Mouse (Mus musculus) adrenal gland, postnatal 36 days (tissue): Measurements from ENCODE around the gene Rab31. TPM values are rescaled to one million over a fixed set of nuclear protein-coding genes. Genes with fewer than 3 reads are reported as not detected.

Experiments used
- DNase-seq, 2 experiments: peaks; one replicate each; pipeline ENCODE4 v3.0.0; 2021; ENCODE audit warnings: mixed read lengths in 1 of 2
- total RNA-seq, 2 experiments: library from RNA; stranded (reverse); gene quantifications; 2 replicates each; pipeline ENCODE4 v1.2.3; 2021

The Rab31 gene
- total RNA-seq, 2 experiments from 2014 or later, result 40.9 to 50.1 TPM

DNA sequence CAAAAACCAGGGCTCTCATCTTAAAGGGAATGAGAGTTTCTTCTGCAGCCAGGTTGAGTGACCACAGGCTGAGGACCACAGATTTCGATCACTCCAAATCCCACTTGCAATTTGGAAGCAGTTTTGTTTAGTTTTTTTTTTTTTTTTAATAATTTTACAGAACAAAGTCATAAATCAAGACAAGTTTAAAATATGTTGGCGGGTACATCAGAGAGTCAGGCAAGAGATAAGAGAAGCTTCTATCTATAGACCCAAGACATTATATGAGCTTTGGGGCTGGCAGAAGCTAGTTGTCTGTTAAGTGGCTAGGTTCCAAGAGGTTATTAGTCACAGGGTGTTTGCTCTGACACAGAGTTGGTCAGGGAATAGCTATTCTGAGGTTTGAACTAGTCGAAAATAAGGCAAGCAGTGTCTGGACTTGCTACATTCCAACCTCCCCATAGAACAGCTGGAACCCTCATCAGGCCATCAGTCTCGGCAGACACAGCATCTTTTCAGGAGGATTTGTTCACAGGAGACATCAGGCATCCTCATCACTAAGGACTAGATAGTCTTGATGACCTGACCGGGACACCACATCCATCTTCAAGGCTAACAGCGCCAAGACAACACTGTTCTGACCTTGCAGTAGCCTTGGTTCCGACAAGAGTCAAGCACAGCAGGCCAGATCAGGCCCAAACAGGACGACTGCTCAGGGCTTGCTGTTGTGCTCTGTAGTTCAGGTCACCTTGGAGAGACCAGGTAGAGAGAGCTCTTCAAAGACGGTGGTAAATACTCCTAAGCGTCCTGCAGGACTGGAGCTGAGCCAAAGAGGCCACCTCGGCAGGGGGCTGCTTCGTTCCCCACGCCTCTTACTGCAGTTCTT is 68.8 kb downstream of the Rab31 start:
- DNase-seq, result no peak

DNA sequence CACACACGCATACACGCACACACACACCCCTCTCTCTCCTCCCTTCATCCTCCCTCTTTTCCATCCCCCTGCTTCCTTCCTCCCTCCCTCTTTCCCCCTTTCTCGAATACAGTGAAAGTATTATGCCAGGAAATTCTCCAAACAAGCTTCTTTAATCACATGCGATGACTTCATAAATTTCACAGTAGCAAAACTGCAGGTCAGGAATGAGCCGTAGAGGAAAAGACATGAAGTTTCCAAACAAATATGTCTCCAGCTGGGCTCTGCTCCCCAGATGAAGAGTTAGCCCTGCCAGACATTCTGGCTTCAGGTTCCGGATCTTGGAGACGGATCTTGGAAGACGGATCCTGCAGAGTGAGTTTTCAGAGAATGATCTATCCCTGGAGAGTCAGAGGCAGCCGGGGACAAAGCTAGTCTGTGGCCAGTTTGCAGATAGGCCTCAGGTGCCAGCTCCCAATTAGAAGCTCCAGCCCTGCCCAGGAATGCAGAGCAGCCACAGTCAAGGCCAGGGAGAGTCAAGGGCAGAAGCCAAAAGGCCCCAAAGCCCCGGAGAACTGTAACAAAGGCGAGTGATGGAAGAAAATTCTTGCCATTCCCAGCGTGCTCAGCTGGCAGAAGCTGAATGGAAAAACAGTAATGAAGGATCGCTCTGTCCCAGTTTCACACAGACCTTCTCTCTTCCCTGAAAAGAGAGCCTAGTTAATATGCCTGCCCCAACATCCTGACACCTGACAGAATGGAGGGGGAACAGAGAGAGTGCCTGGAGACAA is 70.6 kb downstream of the Rab31 start:
- DNase-seq, result peak; percentile 60 to 66

DNA sequence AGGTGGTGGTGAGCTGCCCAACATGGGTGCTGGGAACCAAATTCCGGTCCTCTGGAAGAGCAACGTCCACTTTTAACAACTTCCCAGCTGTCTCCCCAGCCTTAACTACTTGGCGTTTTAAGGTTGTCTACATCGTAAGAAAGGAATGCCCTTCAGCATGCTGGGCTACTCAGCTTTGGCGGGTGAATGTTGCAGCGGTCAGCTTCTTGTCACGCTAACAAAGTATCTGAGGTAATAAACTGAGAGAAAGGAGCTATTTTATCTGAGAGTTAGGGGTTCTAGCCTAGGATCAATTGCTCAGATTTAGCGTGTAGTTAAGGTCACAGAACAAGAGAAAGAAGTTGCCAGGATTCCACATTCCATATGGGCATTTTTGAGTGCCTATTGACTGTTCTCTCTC is 71.2 kb downstream of the Rab31 start:
- no peak for DNase-seq

DNA sequence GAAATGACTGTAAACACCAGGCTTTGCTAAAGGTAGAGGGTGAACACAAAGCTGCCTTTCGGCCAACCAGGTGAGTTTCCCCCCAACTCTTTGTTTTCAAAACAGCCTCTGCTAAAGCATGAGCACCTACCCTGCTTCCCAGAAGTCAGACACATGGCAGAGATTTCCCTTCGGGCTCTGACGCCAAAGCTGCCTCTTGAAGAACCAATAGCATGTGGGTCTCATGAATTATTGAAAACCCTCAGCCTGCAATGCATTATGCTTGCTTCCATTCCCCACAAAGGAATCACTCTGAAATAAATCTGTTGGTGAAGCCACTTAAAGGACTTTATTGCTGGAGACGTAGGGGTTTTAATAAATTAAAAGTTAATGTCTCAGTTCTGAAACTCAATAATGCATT is 72.5 kb downstream of the Rab31 start:
- DNase-seq, result no peak

DNA sequence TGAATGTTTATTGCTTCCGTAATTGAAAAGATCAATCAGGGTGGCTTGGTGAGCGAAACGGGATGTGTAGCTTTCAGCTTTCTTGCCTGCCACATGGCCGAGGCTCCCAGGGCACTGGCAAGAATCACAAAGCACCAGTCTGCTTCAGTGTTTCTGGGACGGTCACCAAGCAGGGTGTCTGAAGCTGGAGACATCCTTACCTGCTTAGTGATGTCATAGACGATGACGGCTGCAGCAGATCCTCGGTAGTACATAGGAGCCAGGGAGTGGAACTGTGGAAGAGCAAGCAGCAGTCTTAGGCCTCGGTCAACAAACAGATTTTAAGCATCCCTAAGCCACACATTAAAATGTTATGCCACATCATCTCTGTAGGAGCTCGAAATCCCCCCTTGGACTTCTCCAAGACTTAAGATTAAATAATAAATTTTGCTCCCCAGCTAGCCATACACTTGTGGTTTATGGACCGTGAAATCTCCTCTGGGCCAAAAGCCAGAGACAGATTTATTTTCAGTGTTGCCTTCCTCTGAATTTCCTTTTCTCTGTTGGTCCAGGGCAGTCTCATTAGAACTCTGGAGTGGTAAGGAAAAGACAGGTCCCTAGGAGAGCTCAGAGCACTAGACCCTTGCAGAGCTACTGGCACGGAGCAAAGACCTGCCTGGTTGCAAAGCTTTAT is 74.6 kb downstream of the Rab31 start:
- no peak for DNase-seq

DNA sequence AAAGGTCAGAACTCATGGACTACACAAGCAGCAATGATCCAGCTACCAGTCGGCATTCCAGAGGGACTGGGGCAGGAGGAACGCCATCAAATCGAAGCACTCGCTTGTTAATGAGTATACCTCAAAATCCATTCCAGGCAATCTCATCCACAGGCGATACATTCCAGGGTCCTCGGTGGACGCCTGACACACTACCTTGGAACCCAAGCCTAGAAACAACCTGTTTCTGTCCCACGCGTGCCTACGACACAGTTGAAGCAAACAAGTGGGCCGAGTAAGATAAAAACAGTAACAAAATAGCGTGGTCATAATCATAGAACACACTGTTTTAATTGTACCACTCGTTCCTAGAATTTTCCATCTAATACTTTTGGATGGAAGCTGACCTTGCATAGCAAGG is 75.6 kb downstream of the Rab31 start:
- no peak for DNase-seq

DNA sequence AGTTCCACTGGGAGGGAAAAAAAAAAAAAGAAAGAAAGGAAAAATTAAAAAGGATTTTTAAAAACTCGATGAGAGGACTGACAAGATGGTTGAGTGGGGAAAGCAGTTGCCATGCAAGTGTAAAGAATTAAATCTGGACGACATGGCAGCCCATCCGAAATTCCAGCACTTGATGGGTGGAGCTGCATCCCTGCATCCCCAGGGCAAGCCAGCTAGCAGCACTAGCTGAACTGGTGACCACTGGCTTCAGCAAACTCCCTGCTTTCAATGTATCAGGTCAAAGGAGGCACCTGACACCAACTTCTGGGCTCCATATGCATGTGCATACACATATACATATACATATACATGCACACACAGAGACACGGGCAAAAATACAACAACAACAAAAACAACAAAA is 80.3 kb downstream of the Rab31 start:
- DNase-seq, result no peak

DNA sequence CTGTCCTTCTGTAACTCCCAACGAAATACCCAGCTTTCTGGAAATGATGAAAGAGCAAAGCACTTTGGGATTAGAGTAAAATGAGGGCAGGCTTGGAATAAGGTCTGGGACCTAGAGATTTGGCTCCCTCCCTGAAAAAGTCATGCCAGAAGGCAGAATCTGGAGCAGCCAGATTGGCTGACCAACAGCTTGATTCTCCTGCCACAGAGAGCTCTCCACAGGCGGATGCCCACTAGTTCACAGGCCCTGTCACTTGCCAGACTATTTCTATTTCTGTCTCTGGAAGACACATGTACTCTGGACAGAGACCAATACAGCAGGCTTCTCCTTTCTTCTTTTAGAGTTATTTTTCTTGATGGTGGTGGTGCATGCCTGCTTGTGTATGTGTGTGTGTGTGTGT is 88.8 kb downstream of the Rab31 start:
- DNase-seq, result no peak

DNA sequence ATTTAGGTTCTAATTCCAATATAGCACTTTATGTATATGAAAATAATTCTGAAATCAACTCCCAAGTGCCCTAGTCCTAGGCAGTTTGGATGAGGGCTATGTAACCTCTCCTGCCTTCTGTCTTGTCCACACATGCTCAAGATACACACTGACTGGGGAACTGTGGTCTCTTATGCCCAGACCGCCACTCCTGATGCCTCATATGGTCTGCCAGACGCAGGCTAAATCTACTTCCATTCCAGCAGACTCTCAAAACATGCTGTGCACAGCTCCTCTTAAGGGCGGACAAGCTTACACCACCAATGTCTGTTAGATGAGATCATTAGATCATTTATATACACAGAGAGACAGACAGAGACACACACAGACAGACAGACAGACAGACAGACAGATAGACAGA is 89.2 kb downstream of the Rab31 start:
- no peak for DNase-seq

DNA sequence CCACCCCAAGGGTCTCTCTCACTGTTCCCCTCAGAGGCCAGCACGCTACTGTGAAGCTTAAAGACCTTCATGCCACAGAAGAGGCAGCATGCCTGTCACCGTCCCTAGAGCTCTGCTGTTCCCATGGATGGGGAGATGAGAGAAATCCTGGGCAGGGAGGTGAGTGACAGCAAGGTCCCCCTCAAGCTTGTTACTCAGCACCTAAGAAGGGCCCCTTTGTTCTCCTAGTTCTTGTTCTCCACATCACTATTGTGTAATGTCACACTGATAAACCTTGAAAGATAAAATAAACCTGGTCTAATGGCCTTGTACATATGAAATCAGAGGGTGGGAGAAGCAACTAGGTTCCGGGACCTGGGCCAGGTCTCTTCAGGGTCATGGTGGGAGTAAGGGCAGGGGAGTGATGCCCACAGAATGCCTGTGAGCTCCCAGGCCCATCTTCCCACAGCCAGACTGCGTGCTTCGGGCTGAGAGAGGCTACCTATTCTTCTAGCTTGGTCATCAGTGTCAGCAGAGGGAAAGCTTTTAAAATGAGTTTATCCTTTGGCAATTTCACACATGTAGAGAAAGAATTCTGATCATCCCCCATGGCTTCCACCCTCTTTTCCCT is 90.4 kb downstream of the Rab31 start:
- no peak for DNase-seq

DNA sequence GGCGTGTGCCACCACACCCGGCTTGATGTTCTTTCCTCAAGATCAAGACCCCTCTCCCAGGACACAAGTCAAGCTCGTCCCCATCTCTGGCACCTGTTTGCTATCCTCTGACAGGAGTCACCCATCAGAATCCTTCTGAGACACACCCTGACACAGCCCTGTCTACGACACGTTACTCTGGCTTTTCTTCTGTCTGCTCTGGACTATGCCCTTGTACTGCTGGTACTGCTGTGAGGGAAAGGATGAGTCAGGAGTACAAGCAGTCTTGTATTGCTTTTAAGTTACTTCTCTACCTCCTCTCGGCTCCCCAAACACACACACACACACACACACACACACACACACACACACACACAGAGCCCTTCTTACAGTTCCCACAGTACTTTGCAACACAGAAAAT is 91.0 kb downstream of the Rab31 start:
- DNase-seq, result peak; percentile 14 to 30

DNA sequence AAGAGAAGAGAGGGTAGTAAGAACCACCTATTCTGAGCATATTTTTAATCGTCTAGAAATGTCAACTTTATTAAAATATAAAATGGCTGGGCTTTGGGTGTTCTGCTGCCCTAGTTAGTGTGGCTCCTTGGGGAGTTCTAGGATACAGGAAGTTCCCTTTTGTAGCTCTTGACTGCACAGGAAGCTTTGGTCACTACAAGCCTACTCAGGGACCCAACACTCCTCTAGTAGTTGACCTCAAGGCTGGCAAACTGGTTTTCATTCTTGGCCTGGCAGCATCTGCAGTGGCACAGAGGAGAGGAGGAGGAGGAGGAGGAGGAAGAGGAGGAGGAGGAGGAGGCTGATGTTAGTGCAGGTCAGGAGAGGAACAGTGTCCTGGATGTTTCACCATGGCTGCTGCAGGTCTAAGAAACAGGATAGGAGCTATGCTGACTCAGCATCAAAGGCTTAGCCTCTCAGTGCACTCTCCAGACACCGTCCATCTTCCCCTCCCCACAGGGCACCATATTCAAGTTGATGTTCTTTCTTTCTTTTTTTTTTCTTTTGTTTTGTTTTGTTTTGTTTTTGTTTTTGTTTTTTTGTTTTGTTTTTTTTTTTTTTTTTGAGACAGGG is 91.6 kb downstream of the Rab31 start:
- DNase-seq, result no peak

DNA sequence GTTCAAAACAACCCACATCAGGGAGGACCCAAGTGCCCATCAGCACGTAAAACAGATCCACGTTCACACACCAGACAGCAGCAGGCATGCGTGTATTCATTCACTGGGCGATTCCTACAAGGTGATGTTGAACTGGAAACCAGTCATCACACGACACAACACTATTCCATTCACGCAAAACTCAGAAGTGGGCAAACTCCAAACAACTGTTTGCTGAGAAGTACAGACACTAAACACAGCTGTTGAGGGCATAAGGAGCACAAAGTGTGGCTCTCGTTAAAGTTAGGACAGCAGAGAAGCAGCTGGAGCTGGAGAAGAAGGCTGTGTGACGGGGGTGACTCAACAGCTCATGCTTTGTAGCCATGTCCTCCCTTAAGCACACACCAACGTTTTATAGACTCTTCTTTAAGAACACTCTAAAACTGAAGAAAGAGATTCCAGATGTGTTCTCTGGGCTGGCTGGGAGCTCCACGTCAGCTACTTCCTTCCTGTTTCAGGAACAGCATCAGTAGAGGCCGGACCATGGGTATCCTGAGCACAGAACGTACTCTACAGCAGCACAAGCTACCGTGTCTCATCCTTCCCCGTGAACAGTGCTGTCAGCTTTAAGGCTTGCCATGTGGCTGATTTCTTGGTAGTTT is 92.6 kb downstream of the Rab31 start:
- DNase-seq, result no peak

DNA sequence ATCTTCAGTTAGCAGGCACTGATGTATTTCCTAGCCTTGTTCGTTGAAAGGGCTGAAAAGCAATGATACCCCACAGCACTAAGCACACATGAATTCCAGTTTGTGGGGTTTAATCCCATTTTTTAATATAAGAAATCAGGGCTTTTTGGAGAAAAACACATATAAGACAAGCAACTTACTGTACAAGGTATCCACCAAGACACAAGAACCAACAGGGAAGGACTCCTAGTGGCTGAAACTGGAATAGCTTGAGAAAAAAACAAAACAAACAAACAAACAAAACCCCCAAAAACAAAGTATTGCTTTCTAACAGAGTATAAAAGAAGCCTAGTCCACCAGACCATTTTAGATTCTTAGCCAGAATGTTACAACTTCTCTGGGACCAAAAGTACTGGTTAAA is 94.8 kb downstream of the Rab31 start:
- no peak for DNase-seq

DNA sequence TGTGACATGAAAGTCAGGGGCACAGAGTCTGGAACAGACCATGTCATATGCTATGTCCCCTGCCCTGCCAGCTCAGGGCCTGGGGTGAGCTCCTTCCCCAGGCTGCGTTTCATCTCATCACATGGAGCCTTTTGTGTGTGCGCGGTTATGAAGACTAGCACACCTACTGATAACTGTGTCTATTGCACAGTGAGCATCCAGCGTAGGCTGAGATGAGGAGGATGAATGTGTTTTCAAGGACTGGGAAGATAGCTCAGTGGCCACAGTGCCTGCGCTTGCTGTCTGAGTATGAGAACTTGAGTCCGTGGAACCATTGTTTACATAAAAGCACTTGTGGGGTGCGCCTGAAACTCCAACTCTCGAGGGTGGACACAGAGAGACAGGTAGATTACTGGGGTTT is 96.0 kb downstream of the Rab31 start:
- DNase-seq, result no peak

DNA sequence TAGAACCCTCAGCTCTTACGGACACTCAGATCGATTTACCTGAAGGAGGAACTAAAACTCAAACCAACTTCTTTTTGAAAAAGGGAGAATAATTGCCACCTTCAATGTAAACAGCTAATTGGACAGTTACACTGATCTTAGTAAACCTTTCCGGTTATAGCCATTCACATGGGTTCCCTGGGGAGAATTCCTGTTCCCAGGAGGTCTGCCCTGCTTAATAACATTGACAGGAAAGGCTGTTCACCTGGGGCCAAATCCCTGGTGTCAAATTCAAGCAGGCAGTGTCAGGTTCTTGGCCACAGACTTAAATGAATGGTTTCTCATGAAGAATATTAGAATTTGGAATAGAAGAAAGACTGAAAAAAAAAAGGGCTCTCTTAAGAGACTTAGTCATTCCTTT is 96.6 kb downstream of the Rab31 start:
- DNase-seq, result no peak

DNA sequence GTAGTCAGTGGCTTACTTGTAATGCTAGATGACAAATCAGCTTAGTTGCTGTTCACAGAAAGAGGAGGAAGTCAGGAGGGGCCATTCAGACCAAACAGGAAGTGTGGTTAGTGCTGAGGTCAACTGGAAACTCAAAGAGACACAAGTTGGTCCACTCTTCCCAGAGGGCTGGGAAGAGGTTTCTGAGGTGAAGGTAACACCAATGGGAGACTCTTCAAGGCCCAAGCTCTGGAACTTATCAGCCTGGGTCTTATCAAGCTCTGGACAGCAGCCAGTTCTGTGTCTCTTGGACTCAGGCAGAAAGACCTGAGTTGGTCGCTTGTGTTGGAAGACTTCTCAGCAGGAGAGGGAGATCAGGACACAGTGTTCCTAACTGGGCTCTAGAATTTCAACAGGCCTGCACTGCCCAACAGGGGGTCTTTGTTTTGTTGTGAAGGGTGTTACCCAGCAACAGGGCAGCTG is 97.8 kb downstream of the Rab31 start:
- DNase-seq, result peak in 1 of 2 experiments; percentile 22

DNA sequence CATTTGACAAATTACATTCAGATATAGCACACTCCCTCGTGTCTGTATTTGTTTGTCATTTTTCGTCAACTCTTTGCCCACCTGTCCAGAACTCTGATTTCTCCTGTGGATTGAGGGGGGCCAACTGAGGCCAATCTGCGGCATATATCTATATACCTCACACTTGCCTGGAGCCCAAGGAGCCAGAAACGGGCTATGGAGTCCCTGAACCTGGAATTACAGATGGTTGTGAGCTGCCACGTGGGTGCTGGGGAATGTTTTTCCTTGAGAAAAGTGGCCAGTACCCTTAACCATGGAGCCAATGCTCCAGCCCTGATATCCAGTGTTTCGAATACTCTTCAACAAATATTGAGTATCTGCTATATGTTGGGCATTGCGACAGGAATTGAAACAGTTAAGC is 99.6 kb downstream of the Rab31 start:
- DNase-seq, result no peak

DNA sequence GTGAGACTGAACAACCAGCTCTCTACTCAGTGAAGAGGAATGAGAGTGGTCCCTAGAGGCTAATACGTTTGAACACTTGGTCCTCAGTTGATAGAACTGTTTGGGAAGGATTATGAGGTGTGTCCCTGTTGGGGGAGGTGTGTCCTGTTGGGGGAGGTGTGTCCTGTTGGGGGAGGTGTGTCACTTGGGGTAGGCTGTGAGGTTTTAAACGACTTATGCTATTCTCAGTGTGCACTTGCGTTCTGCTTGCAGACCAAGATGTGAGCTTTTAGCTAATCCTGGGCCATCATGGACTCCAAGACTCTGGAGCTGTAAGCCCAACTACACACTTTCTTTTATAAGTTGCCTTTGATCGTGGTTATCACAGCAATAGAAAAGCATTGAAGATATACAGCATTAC is 103.5 kb downstream of the Rab31 start:
- DNase-seq, result no peak

DNA sequence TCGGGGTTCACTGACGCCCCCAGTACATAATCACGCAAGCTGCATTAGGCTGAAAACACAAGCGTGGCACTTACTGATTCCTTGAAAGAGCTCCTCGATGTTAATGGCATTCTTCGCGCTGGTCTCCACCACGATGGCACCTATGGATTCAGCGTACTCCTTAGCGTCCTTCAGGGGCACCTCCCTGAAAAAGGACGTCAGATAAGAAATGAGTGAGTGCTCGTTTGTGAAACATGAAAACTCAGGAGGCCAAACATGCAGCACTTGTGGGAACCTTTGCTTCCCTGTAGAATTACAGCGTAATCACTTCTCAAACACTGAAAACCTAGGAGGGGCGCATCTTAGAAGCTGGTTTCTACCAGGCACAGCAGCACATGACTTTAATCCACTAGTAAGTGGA is 104.8 kb downstream of the Rab31 start:
- DNase-seq, result no peak

DNA sequence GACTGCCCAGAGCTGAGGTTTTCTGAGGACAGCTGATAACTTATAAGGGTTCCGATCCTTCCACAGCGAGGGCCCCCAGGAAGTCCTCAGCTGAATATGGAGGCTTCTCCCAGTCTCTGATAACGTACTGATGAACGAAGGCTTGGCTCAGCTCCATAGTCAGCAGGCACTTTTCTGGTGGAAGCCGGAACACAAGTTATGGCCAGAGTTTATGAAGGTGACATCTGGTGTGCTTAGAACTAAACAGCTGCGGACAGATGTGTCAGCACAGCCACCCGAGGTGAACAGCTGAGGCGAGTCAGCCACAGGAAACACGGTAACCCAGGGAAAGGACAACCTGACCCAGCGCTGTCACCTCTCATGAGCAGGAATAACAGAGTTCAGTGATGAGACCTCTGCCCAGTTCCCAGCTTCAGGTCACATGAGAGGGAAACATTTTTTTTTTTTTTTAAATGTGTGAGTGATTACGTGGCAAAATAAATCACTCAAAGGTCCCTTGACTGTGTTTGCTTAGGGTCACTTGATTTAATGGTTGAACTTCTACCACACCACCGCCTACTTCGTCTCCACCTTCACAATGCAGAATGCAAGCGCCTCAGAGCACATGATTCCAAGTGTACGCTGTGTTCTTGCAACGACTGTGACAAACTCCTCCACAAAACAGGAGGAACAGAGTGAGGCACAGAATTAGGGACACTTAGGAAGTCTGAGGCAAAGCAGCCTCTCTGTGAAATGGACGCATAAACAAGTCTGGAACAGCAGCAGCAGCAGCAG is 106.0 kb downstream of the Rab31 start:
- DNase-seq, result no peak
